Mouse (Mus musculus): ENCODE results near the gene Il22ra2. TPM values are rescaled to one million over a fixed set of nuclear protein-coding genes. Genes with fewer than 3 reads are reported as not detected.

Il22ra2 gene
- total RNA-seq, 2 experiments from 2014 or later: not detected

Other genes with a start within 250 kb of the Il22ra2 start
- 10 to 100 TPM; 51.3 to 56.1 TPM for gene Ifngr1, start 30.0 kb upstream of the Il22ra2 start, total RNA-seq (2021)
- gene Il20ra, start 90.6 kb downstream of the Il22ra2 start, total RNA-seq (2021): 1 to 10 TPM; 3.3 to 3.9 TPM
- 10 to 100 TPM in 1 of 2 experiments, 1 to 10 TPM in 1; 8.7 to 10.9 TPM for gene Slc35d3, start 229.5 kb downstream of the Il22ra2 start, total RNA-seq (2021)